Mouse (Mus musculus) lung, postnatal 14 days (tissue): ENCODE measurements at regions not wholly inside any gene's neighbourhood (a gene's known extent, or its start where the extent isn't known, plus 50 kb on each side); places are given as distances from the start of the nearest gene placed in this dataset.
"Not testable (repeated sequence)": the region's sequence is repeated elsewhere in the genome, so short reads cannot be mapped to it uniquely, and the experiment has no call there.

Experiments
- DNase-seq: peaks from one replicate; pipeline ENCODE4 v3.0.0; 2021

- no peak for DNase-seq
These were observed 307.4 kb downstream of the Phex start for GRCm38 (mm10) chrX:157107747-157108146.

- DNase-seq: no peak
These were observed 335.1 kb downstream of the Phex start for GRCm38 (mm10) chrX:157080025-157080424.

- DNase-seq: no peak
These were observed 335.5 kb downstream of the Phex start for GRCm38 (mm10) chrX:157079606-157080005.

- not testable (repeated sequence) for DNase-seq
These were observed 337.1 kb downstream of the Phex start for GRCm38 (mm10) chrX:157078061-157078460.

- no peak for DNase-seq
These were observed 338.9 kb downstream of the Phex start for GRCm38 (mm10) chrX:157076193-157076592.

- DNase-seq: no peak
These were observed 363.3 kb downstream of the Phex start for GRCm38 (mm10) chrX:157051629-157052315.

GRCm38 (mm10) chrX:157028913-157029312, 386.2 kb downstream of the Phex start:
- DNase-seq: no peak

GRCm38 (mm10) chrX:157024343-157024742, 390.8 kb downstream of the Phex start:
- DNase-seq: no peak

GRCm38 (mm10) chrX:157021851-157022250, 393.3 kb downstream of the Phex start:
- DNase-seq: no peak

- DNase-seq: no peak
These were observed 394.8 kb downstream of the Phex start for GRCm38 (mm10) chrX:157020337-157020736.

GRCm38 (mm10) chrX:156989986-156990518, 425.1 kb downstream of the Phex start:
- no peak for DNase-seq

- DNase-seq: no peak
These were observed 468.0 kb downstream of the Phex start for GRCm38 (mm10) chrX:156947093-156947492.

GRCm38 (mm10) chrX:156944223-156944622, 470.9 kb downstream of the Phex start:
- DNase-seq: no peak

- DNase-seq: peak; percentile 3
These were observed 501.7 kb downstream of the Phex start for GRCm38 (mm10) chrX:156913363-156913762.
